Mouse (Mus musculus) MEL-GATA-1-ER (cell line): ENCODE measurements at regions not wholly inside any gene's neighbourhood (a gene's known extent, or its start where the extent isn't known, plus 50 kb on each side); places are given as distances from the start of the nearest gene placed in this dataset.

ENCODE experiments used
- DNase-seq: peaks from one replicate; pipeline ENCODE4 v3.0.0-alpha.2; 2012; ENCODE audit warnings: low read depth; ENCODE audit errors: extremely low read depth

DNA sequence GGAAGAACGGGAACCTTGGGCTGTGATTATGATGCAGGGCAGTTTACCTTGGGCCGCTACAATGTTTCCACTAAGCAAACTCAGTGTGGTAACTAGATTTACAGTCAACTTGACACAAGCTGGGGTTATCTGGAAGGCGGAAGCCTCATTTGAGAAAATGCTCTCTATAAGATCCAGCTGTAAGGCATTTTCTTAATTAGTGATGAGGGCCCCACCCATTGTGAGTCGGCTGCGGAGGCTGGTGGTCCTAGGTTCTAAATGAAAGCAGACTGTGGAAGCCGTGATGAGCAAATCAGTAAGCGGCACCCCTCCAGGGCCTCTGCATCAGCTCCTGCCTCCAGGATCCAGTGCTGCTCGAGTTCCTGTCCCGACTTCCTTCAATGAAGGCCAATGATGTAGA lies 183.4 kb downstream of the Ly86 start:
- DNase-seq = no peak

DNA sequence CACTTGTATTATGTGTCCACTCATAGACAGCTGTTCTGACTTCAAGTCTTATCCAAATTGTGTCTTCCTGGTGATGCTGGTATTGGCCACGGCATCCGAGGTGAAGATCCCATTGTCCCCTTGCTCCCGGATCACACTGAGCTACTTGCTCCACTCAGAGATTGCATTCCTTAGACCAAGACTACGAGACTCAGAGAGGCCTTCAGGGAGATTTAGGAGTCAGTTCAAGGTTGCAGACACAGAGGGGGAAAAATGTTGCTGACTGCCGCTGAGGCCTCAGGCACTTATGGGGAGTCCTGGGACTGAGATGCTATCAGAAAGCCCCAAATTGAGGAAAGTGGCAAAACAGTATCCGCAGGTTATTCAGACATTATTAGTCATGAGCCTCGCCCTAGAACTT lies 183.9 kb downstream of the Ly86 start:
- DNase-seq = no peak

DNA sequence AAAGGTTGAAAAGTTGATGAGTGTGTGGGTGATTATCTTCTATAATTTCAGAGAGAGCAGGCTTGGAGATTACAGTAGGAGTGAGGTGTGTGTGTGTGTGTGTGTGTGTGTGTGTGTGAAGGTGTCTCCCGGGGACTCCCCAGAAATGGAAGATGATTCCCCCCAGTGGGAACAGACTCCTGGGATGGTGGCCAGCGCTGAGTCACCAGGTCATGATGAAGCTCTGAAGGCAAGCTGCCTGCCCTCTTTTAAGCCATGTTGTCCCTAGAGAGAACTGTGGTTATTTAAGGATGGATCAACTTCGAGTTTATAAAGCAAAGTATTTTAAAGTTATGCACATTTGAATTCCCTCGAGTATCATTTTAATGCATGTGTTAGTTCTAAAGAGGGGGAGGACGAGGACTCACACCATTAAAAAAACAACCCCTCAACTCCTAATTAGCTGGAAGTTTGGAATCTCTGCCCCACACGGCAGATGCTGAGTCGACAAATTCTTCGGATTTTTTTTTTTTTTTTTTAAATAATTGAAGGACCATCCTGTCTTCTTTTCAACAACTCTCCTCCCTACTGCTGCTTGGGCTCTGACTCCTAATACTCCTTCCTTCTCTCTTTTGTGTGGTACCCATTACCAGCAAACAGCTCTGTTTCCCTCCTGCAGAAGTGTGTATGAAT lies 186.6 kb downstream of the Ly86 start:
- no peak for DNase-seq

DNA sequence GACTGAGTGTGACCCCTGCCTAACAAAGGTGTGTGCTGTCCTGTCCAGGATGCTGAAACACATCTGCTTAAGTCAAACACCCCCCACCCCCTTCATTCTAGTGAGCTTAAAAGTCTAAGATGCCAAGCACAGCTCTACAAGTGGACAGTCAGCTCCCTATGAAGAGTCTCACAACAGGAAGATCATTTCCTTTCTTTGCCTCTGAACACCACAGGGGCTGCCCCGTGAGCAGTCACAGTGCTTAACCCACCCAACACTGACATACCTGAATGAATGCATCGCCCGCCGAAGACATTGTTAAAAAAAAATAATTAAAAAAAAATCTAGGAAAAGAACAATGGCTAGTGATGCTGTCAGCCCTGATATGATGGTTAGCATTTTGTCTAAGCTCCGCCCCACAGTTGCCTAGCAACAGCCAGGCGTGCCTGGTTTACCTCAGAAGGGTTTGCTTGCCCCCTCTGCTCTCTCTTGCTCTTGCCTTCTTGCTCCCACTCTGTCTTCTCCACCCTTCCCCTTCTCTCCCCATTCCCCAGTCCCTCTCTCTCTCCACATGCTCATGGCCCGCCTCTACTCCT lies 187.7 kb downstream of the Ly86 start:
- DNase-seq = no peak

DNA sequence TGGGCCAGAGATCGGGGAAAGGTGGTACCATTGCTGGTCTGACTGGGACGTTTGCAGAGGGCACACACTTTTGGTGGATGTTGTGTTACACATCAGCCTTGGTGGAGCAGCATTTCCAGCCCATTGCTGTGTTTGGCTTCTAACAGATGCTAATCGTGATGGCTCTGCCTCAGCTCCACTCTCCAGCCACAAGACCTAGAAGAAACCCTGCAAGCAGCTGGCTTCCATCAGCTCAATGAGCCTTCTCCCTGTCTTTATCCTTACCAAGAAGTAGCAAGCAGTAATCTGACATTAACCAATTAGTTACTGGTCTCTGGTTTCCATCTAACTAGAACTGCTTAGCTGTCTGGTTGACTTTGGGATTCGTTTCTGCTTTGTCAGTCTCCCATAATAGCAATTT lies 188.8 kb downstream of the Ly86 start:
- no peak for DNase-seq

DNA sequence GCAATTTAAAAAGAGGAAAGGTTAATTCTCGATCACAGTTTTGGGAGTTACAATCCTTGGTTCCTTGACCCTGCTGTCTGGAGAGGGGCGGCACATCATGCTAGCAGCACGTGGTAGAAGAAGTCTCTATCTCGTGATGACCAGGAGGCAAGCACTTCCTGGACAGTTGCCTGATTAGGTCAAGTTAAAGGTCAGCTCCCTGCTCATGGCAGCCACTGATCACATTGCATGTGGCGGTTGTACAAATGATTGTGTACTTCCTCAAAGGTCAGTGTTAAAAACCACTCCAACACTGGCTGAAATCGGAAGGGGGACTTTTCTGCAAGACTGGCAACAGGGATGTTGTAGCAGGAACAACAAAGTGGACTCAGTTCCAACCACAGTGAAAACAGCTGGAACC lies 192.3 kb downstream of the Ly86 start:
- DNase-seq = no peak

DNA sequence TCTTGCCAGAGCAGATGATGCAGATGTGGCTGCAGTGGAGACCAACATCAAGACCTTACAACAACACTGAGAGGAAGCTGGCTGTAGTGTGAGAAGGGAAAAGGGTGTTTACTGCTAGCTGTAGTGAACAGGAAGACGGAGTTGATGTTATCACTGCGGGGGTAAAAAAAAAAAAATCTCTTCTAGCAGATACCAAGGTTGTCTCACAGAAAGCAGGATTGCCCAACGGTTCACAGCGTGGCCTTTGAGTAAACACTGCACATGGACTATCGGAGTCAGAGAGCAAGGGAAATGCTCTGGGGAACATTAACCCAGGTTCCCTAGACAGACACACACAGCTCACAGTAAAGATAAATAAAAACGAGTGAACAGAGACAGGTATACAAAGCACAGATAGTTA lies 192.8 kb downstream of the Ly86 start:
- no peak for DNase-seq

DNA sequence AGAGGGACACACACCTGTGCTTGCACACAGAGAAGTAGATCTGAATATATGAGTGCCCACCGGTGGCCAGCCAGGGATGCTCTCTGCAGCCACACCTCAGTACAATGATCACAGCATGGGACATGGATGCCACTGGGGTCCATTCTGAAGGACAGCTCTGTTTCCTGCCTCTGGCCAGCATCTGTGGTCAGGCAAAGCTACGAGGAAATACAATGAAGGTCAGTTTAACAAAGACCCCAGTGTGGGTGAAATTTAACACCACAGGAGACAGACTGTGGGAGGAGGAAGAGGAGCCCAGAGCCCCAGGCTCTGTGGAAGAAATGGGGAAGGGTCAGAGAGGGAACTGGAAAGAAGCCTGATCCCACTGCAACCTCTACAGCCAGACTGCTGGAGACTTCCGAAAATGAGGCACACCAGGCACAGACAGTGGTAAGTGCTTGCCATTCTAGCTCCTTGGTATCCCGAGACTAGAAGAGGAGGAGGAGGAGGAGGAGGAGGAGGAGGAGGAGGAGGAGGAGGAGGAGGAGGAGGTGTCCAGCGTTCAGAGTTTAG lies 196.0 kb downstream of the Ly86 start:
- no peak for DNase-seq

DNA sequence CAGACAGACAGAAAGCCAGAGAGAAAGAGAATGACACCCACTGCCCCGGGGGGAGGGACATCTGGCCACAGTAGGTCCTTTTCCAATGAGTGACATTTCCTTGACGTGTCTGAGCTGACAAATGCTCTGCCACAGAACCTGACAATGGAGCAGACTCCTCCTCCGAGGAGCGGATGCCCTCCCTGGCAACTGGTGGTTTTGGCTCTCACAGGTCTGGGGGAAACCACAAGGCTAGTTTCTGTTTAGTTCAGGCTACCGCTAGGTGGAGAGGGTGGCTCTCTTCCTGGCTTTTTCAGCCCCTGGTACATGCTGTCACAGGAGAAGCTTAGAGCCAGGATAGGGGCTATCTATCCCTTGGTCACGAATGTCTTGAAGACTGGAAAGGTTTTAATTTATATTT lies 196.7 kb downstream of the Ly86 start:
- peak; percentile 78 for DNase-seq

DNA sequence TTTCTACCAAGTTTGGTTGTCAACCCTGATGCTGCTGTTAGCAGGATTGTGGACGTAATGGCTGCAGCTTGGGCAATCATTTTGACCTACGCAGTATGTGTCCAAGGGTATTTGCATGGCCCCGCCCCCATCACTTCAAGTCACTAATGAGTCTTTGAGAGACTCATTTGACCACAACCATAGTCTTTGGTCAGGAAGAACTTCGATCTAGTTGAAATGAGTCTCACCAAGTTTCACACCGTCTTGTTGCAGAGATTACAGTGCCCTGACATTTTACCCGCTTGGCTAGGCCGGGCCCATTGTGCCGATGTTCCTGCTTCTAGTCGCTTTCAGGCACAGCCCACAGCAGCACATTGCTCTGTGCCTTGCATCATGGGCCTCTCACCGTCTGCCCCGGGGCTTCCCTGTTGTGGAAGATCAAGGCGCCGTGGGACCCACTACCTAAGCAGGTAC lies 197.8 kb downstream of the Ly86 start:
- DNase-seq = no peak

DNA sequence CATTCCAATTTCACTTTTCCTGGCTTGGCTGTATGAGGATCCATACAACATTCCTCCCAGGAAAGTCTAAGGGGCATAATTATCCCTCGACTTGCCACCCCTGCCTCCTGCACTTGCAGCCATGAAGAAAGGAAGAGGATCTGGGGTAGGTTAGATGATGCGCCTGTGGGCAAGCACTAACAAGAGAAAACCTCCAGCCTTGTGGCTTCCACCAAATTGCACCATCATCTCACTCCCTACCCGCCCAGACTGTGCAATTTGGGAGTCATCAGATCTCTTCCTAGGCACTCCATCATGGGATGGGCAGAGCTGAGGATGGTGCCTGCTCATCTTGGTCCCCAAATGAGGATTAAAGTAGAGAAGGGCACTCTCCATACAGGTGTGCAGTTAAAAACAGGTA lies 198.8 kb downstream of the Ly86 start:
- DNase-seq = no peak

DNA sequence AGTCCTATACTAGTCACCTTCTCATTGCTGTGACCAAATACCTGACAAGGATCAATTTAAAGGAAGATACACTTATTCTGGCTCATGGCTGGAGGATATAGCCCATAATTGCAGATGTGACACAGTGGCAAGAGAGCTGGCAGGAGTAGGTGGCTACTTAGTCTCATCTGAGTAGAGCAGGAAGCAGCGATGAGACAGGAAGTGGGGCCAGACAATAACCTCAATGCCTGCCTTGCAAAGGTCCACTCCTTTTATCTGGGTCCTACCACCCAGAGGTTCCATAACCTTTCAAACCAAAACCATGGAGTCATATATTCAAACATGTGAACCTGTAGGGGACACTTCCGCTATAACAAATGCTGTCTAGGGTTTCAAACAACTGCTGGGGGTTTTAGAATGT lies 199.7 kb downstream of the Ly86 start:
- DNase-seq = no peak

DNA sequence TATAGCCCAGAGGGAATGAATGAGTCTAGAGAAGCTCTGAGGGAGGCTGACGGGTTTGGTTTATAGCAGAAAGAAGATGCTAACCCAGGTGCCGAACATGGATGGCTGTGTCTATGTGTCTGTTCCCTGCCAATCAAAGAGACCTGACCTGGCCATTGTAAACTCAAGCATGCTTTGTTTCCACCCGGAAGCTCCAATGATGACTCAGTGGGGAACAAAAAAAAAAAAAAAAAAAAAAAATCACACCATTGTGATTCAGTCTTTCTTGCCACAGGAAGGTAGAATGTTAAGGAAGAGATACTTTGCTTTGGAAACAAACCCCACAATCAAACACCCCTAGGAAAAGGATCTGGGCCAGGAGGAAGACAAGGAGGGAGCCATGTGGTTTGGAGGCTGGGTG lies 201.5 kb downstream of the Ly86 start:
- DNase-seq = no peak

DNA sequence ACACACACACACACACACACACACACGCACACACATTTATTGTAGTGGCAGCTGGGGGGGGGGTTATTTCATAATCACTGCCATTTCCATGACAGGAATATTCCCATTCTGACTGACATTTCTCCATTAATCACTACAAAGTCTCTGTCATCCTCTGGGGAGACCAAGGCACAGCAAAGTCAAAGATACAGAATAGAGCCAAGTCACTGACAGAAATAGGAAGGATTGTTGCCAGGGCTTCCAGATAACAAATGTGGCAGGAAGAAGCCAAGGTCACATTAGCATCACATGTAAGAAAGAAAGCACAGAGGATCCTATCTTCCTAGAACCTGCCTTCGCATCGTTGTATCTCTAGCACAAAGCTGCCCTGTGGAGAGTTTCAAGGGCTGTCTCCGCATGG lies 205.6 kb downstream of the Ly86 start:
- DNase-seq = no peak

DNA sequence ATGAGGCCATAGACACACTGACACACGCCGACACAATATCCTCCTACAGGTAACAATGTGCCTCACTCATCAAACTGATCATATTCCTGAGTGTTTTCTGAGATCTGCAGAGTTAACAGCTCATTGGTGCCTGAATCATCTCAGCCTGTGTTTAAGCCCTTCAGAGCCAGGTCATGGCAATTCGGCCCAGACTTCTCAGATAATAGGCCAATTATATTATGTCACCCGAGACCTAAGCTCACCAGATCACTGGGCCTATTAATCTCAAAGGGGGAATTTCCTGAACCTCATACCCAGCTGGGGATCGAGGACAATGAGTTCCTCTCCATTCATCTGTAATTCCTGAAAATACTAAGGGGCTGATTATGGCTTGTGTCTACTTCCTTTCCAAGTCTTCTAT lies 208.4 kb downstream of the Ly86 start:
- DNase-seq = no peak

DNA sequence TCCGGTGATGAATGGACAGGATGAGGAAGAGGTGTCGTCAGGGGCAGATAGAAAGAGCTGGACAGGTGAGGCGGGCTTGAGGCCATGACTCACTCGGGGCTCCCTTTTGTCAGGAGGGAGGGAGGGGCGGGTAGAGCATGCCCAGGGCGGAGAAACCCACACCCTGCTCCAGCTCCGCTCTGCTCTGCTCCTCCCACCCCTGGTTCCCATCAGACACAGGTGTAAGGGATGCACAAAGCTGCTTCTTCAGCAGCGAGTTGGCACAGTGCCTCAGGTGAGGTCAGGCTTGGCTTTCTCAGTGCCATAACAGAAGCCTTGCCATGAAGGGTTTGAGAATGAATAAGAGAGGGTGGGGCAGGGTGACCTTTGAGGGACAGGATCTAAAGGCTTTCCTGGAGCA lies 212.2 kb downstream of the Ly86 start:
- no peak for DNase-seq

DNA sequence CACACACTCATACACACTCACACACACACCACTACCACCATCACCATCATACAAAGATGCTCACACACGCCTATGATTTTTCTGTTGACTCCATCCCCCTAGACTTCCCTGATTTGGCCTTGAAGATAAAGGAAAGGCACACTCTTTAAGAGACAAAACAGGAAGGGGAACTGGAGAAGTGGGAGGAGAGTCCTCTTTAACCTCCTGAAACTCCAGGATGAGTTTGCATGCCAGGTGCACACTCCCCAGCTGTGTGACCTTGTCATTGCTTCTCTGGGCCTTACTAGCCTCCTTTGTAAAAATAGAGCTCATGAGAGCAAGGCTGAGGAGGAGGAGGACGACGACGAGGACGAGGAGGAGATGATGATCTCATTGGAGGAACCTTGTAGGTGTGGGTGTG lies 212.8 kb downstream of the Ly86 start:
- DNase-seq = peak; percentile 22

DNA sequence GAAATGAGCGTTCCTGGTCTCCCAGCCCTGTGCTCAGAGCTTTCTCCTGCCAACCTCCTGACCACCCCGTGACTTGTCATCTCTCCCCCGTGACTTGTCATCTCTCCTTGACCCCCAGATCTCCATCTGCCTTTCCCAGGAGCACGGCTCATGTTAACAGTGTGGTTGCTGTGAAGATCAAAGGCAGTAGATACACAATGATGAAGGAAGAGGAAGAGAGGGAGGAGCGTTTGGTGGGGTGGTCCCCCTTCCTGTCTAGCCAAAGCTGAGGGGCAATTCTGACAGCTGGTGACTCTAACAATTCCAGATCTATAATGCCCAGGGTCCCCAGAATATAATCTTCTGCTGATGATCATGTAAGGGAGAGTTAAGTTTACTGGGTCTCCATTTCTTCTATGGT lies 214.0 kb downstream of the Ly86 start:
- DNase-seq = no peak

DNA sequence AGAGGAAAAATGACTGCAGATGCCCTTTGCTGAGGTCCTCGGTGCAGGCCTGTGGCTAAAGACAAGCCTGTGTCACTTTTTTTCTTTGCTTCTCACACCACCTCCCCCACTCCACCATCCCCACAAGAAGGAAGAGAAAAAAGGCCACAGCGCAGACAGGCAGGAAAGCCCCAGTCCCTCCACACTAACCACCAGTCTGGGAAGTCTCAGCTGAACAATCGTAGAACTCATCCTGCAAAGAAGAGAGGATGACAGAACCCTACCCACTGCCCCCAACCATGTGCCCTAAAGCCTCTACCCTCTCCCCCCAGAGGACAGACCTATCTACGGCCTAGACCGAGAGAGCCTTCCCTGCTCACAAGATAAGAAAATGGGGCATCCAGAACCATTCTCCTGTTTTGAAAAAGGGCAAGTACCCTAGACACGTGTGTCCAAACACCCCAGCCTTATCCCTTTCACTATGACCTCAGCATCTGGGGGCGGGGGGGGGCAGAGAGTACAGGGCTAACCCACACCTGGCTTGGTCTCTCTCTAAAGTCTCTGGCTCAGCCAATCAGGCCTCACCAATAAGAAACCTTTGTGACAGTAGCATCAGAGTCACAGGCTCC lies 214.8 kb downstream of the Ly86 start:
- DNase-seq = no peak

DNA sequence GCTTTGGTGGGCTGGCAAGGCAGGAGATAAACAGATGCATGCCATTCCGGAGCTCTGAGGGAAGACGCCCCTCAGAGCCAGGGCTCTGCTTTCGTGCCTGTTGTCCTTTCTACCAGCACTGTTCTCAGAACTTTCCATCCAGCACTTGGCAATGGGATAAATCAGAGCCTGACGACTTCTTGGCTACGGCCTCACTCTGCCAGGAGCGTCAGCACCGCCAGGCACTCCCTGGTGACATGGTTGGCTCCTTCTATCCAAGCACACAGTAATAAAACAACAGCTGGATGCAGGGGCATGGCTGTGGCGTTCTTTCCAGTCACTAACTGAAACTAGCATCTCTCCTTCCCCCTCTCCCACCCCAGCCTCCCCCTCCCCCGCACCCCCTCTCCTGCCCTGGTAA lies 215.4 kb downstream of the Ly86 start:
- no peak for DNase-seq

DNA sequence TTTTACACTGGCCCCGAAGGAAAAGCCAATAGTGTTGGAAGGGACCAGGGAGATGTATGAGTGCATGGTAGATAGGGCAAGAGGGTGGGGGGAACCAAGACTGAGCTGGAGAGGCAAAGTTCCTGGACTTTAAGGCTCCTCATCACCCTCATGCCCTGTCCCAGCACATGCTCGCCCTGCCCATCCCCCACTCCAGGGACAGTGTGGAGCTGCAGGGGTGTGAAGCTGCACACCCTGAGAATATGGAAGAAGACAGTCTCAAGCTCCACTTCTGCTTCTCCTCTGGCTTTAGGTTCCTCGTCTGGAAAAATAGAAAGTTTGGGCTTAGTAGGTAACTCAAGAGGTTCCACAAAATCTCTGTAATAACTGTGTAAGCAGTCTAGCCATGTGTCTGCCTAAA lies 215.8 kb downstream of the Ly86 start:
- DNase-seq = no peak

DNA sequence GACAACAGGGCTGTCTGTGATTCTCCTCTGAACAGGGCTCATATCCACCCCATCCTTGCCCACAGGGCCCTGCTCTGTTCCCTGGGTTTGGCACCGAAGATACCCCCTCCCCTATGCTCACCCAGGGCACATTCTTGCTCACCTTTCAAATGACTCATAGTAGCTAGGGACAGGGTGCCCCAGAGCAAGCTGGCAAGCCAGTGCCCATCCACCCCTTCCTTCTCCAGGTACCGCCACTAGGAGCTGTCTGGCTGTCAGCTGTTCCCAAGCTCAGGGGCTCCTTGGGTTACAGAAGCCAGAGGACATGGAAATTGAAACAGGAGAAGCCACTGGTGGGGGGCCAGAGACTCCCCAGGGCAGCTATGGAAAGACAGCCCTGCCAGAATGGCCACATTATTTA lies 216.4 kb downstream of the Ly86 start:
- DNase-seq = no peak

DNA sequence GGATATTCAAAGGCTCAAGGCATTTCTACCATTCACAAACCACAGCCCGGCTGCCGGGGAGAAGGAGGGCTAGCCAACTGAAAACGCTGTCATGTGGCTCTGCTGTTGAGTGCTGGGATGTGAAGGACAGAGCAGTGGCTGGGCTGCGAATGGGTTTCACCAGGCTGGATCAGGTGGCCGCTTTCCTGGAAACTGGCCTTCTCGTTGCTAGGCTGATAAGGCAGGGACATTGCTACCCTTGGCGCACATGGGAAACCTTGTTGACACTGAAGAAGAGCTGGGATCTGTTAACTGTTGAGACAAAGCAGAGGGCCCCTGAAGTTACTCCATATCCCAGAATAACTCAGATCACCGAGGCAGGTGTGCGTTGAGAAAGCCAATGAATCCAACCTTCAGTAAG lies 216.1 kb upstream of the Rreb1 start:
- DNase-seq = no peak
